Mouse (Mus musculus): Measurements from ENCODE around the gene Psenen. TPM values are rescaled to one million over a fixed set of nuclear protein-coding genes. Genes with fewer than 3 reads are reported as not detected.
A peak's percentile ranks its signal among the peaks of the same experiment; 100 is the strongest.

Gene Psenen
- total RNA-seq, 1 experiment from 2014 or later, result 166 TPM

- ATAC-seq (ENCODE audit: extremely low read depth, insufficient number of reproducible peaks, low FRiP score, poor library complexity, severe bottlenecking), result no peak
These were observed 27.6 kb upstream of the Psenen start for GRCm38 (mm10) chr7:30590927-30591604.

GRCm38 (mm10) chr7:30589435-30590301 lies 26.2 kb upstream of the Psenen start:
- ATAC-seq (ENCODE audit: extremely low read depth, insufficient number of reproducible peaks, low FRiP score, poor library complexity, severe bottlenecking), result peak; percentile 36; the same call in 1 of the 2 replicates

GRCm38 (mm10) chr7:30588676-30589434 lies 25.4 kb upstream of the Psenen start, which contains the start of gene Kmt2b:
Gene Kmt2b (minus strand): TSS chr7:30588726.
- ATAC-seq (ENCODE audit: extremely low read depth, insufficient number of reproducible peaks, low FRiP score, poor library complexity, severe bottlenecking), result peak; percentile 85

GRCm38 (mm10) chr7:30587842-30588667 lies 24.6 kb upstream of the Psenen start:
- ATAC-seq (ENCODE audit: extremely low read depth, insufficient number of reproducible peaks, low FRiP score, poor library complexity, severe bottlenecking), result no peak

- ATAC-seq (ENCODE audit: extremely low read depth, insufficient number of reproducible peaks, low FRiP score, poor library complexity, severe bottlenecking), result no peak
These were observed 23.1 kb upstream of the Psenen start for GRCm38 (mm10) chr7:30586455-30587020.

- no peak for ATAC-seq (ENCODE audit: extremely low read depth, insufficient number of reproducible peaks, low FRiP score, poor library complexity, severe bottlenecking)
These were observed 21.7 kb upstream of the Psenen start for GRCm38 (mm10) chr7:30585170-30585569.

- ATAC-seq (ENCODE audit: extremely low read depth, insufficient number of reproducible peaks, low FRiP score, poor library complexity, severe bottlenecking), result no peak
These were observed 20.9 kb upstream of the Psenen start for GRCm38 (mm10) chr7:30584339-30584738.

GRCm38 (mm10) chr7:30581547-30581946 lies 18.1 kb upstream of the Psenen start:
- ATAC-seq (ENCODE audit: extremely low read depth, insufficient number of reproducible peaks, low FRiP score, poor library complexity, severe bottlenecking), result no peak

GRCm38 (mm10) chr7:30579950-30580349 lies 16.5 kb upstream of the Psenen start:
- ATAC-seq (ENCODE audit: extremely low read depth, insufficient number of reproducible peaks, low FRiP score, poor library complexity, severe bottlenecking), result no peak

- ATAC-seq (ENCODE audit: extremely low read depth, insufficient number of reproducible peaks, low FRiP score, poor library complexity, severe bottlenecking), result no peak
These were observed 9.5 kb upstream of the Psenen start for GRCm38 (mm10) chr7:30572969-30573368.

- ATAC-seq (ENCODE audit: extremely low read depth, insufficient number of reproducible peaks, low FRiP score, poor library complexity, severe bottlenecking), result no peak
These were observed 9.0 kb upstream of the Psenen start for GRCm38 (mm10) chr7:30572389-30572788.

- ATAC-seq (ENCODE audit: extremely low read depth, insufficient number of reproducible peaks, low FRiP score, poor library complexity, severe bottlenecking), result no peak
These were observed 4.1 kb upstream of the Psenen start for GRCm38 (mm10) chr7:30567555-30567954.

- ATAC-seq (ENCODE audit: extremely low read depth, insufficient number of reproducible peaks, low FRiP score, poor library complexity, severe bottlenecking), result no peak
These were observed 2.6 kb upstream of the Psenen start for GRCm38 (mm10) chr7:30566033-30566432.

GRCm38 (mm10) chr7:30564970-30565571 lies 1.6 kb upstream of the Psenen start, which contains the start of gene Igflr1:
Gene Igflr1 (plus strand): TSS chr7:30565427.
- no peak for ATAC-seq (ENCODE audit: extremely low read depth, insufficient number of reproducible peaks, low FRiP score, poor library complexity, severe bottlenecking)

- ATAC-seq (ENCODE audit: extremely low read depth, insufficient number of reproducible peaks, low FRiP score, poor library complexity, severe bottlenecking), result no peak
These were observed 466 bp upstream of the Psenen start for GRCm38 (mm10) chr7:30563906-30564280.

- ATAC-seq (ENCODE audit: extremely low read depth, insufficient number of reproducible peaks, low FRiP score, poor library complexity, severe bottlenecking), result peak; percentile 2; the same call in 1 of the 2 replicates
These were observed 806 bp downstream of the Psenen start for GRCm38 (mm10) chr7:30562526-30563116.

GRCm38 (mm10) chr7:30560296-30560695 lies 3.1 kb downstream of the Psenen start:
- ATAC-seq (ENCODE audit: extremely low read depth, insufficient number of reproducible peaks, low FRiP score, poor library complexity, severe bottlenecking), result no peak
